Mouse (Mus musculus) testis, adult 2 months (tissue): ENCODE measurements around the gene Ebf4. TPM values are rescaled to one million over a fixed set of nuclear protein-coding genes. Genes with fewer than 3 reads are reported as not detected.

Experiments
- H3K27ac ChIP-seq: fragments of 200-500 bp; 2 replicates; pipeline ENCODE4 v1.5.1; 2012; ENCODE audit warnings: low read depth, low read length; ENCODE audit not compliant: control insufficient read depth, insufficient read depth
- H3K27me3 ChIP-seq: fragments of 200-500 bp; 2 replicates; pipeline ENCODE4 v1.6.1; 2012; ENCODE audit warnings: mild to moderate bottlenecking, low read length, moderate library complexity; ENCODE audit not compliant: control insufficient read depth, insufficient read depth
- H3K36me3 ChIP-seq: fragments of 200-500 bp; 2 replicates; pipeline ENCODE4 v1.6.1; 2012; ENCODE audit warnings: mild to moderate bottlenecking, low read length; ENCODE audit not compliant: control insufficient read depth, insufficient read depth
- H3K4me1 ChIP-seq: fragments of 200-500 bp; 2 replicates; pipeline ENCODE4 v1.6.1; 2012; ENCODE audit warnings: low read length; ENCODE audit not compliant: control insufficient read depth, insufficient read depth
- H3K4me3 ChIP-seq: fragments of 200-500 bp; 2 replicates; pipeline ENCODE4 v1.5.1; 2012; ENCODE audit warnings: low read depth, mild to moderate bottlenecking, low read length, moderate library complexity, mixed read lengths; ENCODE audit not compliant: control insufficient read depth
- CTCF ChIP-seq: fragments of 200-500 bp; IDR thresholded peaks from 2 replicates; pipeline ENCODE4 v1.5.1; 2012; ENCODE audit warnings: low read depth, mild to moderate bottlenecking, inconsistent platforms, low read length, moderate library complexity; ENCODE audit not compliant: control insufficient read depth, insufficient read depth, insufficient replicate concordance
- POLR2A ChIP-seq: fragments of 200-500 bp; IDR thresholded peaks from 2 replicates; pipeline ENCODE4 v1.6.1; 2012; ENCODE audit warnings: low read depth, mild to moderate bottlenecking, inconsistent platforms, low read length, moderate library complexity; ENCODE audit not compliant: control insufficient read depth
- polyA plus RNA-seq: library from polyadenylated mRNA; depleted of rRNA; stranded (reverse); fragments of >200 nt; gene quantifications from 2 replicates; pipeline ENCODE4 v1.2.3, GENCODE M21; 2012

The Ebf4 gene
- polyA plus RNA-seq, 1 experiment, result 2.4 TPM

DNA sequence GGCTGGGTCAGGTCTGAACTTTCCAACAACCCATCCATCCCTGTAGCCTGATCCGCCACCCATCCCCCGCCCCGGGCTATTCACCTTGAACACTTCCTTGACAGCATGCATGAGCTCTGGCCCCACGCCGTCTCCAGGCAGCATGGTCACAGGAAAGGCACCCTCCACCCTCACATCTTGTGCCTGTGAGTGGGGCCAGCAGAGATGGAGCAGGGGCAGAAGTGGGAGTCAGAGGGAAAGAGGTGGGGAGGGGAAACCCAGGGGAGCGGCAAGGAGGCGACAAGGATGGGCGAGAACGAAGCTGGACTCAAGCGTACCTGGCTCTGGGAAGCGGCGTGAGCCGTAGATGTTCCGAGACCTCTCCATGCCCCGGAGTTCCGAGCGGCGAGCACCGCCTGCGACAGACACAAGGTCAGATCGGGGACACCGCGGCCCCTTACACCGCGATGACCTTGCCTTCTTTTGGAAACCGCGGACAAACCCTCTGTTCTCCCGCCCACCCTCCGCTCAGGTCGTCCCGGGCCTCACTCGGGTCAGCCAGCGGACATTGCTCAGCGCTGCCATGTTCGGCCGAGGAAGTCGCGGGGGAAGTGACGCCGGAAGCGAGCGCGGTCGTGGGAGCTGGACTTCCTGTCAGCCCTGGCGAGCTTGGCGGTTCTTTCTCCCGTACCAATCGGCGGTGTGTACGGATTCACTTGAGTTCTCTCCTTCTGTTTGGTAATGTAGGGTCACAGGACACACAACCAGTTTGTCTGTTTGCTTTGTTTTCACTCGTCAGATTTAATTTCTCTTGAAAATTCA lies 10.9 kb upstream of the Ebf4 start, which contains the start of gene Idh3b:
Gene Idh3b, minus strand, starts transcription at position 694 of the 801 bp plus-strand sequence.
- peak within 1 kb of the TSS; percentile 96 for H3K4me3 ChIP-seq
- peaks cover 4% of the 10 kb centered on the region for H3K4me1 ChIP-seq
- peak within 1 kb of the TSS; percentile 46 for H3K27ac ChIP-seq
- TF ChIP-seq CTCF (no peak), POLR2A (peak; percentile 91)
- H3K36me3 ChIP-seq, result peaks cover 1% of the 10 kb centered on the region; the same call in 1 of the 2 replicates
- no peaks in the 10 kb centered on the region for H3K27me3 ChIP-seq

DNA sequence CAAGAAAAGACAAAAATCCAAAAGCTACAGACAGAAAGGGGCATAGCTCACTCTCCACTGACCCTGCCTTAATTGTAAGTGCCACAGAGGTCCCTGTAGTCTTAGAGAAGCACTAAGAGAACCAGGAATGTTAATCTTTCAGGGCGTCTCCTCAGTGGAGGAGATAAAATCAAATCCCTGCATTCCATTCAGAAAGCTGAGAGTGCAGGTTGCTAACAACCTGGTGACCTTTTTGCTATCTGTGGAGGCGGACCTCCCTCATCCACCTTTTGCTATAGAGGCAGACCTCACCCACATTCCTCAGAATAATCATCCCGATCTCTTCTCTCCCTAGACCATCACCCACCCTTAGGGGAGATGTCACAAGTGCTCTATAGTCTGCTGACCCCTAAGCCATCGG lies 5.9 kb upstream of the Ebf4 start:
- Histone ChIP-seq H3K36me3 (no peaks in the 10 kb centered on the region), H3K4me1 (no peaks in the 10 kb centered on the region; the same call in 1 of the 2 replicates), H3K27me3 (no peaks in the 10 kb centered on the region), H3K27ac (no peak overlapping the region), H3K4me3 (no peak overlapping the region)
- TF ChIP-seq POLR2A (no peak), CTCF (no peak)

DNA sequence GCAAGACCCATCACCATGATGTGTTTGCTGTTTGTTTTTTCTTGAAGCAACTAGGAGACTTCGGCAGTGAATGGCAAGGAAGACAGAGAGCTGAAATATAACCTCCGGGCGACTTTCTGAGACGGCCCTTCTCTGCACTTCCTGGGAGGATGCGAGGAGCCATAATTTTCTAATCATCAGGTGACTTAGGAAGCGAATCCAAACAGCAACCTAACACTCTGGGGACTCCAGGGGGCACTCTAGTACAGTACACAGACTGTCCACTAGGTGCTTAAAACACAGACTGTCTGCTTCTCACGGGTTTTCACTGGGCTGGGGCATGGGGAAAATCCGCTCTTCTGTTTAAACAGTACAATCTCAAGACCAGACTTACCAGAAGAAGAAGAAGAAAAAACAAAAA lies 3.5 kb upstream of the Ebf4 start:
- Histone ChIP-seq H3K36me3 (no peaks in the 10 kb centered on the region), H3K4me1 (peaks cover 10% of the 10 kb centered on the region), H3K27ac (no peak overlapping the region), H3K27me3 (no peaks in the 10 kb centered on the region), H3K4me3 (no peak overlapping the region)
- TF ChIP-seq POLR2A (no peak), CTCF (no peak)

DNA sequence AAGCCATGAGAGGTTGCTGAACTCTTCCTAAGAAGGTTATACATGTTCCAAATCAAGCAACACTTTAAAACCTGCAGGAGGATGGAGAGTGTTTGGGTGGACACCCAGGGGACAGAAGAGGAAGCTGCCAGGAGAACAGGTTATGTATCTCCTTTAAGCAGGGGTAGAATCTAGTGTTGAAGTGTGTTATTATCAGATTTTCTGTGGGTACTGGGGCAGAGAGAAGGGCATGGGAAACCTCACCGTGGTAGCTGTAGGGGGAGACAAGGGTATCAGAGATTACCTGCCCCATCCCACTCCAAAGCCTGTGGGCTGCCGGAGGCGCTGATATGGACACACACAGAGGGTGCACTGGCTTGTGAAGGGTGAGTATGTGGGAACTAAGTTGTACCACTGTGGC lies 2.0 kb upstream of the Ebf4 start:
- Histone ChIP-seq H3K36me3 (no peaks in the 10 kb centered on the region), H3K4me1 (peaks cover 10% of the 10 kb centered on the region), H3K27me3 (no peaks in the 10 kb centered on the region), H3K4me3 (no peak overlapping the region), H3K27ac (no peak overlapping the region)
- TF ChIP-seq CTCF, result no peak
- TF ChIP-seq POLR2A, result no peak

DNA sequence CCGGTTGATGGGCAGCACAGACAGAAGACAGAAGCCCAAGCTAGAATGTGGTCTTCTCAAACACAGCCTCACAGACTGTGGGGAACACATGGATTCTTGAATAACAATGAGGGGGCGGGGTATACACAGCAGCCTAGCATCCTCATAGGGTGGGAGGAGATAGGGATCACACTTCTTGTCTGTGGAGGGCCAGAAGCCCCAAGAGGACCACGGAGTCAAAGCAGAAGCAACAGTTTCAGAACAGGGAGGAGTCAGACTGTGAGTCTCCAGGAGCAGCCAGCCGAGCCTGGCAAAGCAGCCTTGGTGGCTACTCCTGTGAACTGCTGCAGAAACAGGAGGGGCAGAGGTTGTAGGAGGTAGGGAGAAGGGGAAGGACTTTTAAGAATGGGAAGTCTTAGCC lies 1.5 kb upstream of the Ebf4 start:
- Histone ChIP-seq H3K27me3 (no peaks in the 10 kb centered on the region), H3K27ac (no peak overlapping the region), H3K4me3 (no peak overlapping the region), H3K4me1 (peaks cover 10% of the 10 kb centered on the region), H3K36me3 (no peaks in the 10 kb centered on the region)
- TF ChIP-seq POLR2A (no peak), CTCF (no peak)

DNA sequence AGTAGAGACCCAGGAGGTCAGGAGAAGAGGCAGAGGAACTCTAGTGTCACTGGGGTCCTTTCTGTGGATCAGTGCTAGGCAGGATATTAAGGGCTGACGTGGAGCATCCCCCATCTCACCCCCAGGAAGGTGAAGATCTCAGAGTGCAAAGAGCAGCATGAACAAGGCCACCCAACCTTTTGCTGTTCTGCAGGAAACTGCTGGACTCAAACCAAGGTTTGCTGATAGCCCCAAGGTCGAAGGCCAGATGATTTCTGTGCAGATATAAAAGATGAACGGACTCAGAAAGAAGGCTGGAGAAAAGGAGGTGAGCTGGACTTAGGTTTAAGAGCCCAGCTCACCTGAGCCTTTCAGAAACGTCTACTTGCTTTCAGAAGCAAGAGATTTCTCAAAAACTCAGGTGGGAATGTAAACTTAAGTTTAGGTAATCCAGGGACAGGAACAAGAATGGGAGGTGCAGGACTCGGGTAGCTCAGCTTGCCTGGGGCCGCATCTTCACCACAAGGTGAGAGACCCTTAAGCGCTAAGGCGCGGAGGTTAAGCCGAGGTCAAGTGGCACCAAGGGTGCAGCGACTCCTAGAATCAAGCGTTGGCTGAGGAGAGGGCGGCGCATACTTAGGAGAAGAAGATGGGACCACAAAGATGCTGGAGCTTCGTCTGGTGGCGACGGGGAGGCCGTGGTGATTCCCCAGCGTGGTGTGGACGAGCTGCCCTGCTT lies 592 bp upstream of the Ebf4 start:
- Histone ChIP-seq H3K36me3 (no peaks in the 10 kb centered on the region), H3K4me1 (peaks cover 10% of the 10 kb centered on the region), H3K27ac (no peak overlapping the region), H3K4me3 (peak overlapping the region; percentile 66), H3K27me3 (no peaks in the 10 kb centered on the region)
- TF ChIP-seq POLR2A, result no peak
- TF ChIP-seq CTCF, result no peak
